Comparison of ENCODE assay signal across 12 mouse cellular contexts in genomic region chr17:31841453-31841841, GRCm38 (mm10). TPM values are rescaled to one million over a fixed set of nuclear protein-coding genes. Genes with fewer than 3 reads are reported as not detected.
A peak's percentile ranks its signal among the peaks of the same experiment; 100 is the strongest.
DNase-seq lines count a peak whose midpoint lies in the region; ATAC-seq and TF ChIP-seq lines count a peak whose summit lies in the region.
"Had no signal": no experiment of that assay in that cellular context is flagged by ENCODE, and none has a peak within 500 bp of the region (broad histone marks: within the 10 kb centered on the region; RNA-seq: fewer than 3 reads in every experiment).

No protein-coding gene starts in this region.

- peak; percentile 65 to 67 for DNase-seq in lung, postnatal 4 days
- DNase-seq in thymus, postnatal 10 days (ENCODE audit: low spot score in 2 of 2), result peak; percentile 45
- DNase-seq in adrenal gland, adult 18-20 months (ENCODE audit: low spot score in 2 of 2), result no peak
- DNase-seq in forebrain, postnatal 0 days, result no peak
- DNase-seq: cerebellum, adult 9-11 months; gastrocnemius, postnatal 10 days; kidney, adult 8-10 months had no signal

- no peak overlapping the region for H3K4me2 ChIP-seq in liver, embryonic 15.5 days
- H3K4me2 ChIP-seq in liver, embryonic 12.5 days, result no peak overlapping the region
- no peak overlapping the region for H3K4me2 ChIP-seq in forebrain, postnatal 0 days (ENCODE audit: low read depth)
- H3K4me2 ChIP-seq: limb, embryonic 12.5 days had no signal

- no peaks in the 10 kb centered on the region for H3K27me3 ChIP-seq in liver, embryonic 15.5 days
- H3K27me3 ChIP-seq in liver, embryonic 12.5 days (replicated peaks), result no peaks in the 10 kb centered on the region; the same call in 1 of the 2 replicates
- H3K27me3 ChIP-seq in forebrain, postnatal 0 days (ENCODE audit: insufficient read depth, low read length), result no peaks in the 10 kb centered on the region
- H3K27me3 ChIP-seq: limb, embryonic 12.5 days had no signal

- TF ChIP-seq CTCF in bone marrow macrophage, adult 2 months (IDR thresholded peaks at IDR 0.05; ENCODE audit: low read depth, low read length), result no peak
- no peak for TF ChIP-seq CTCF in forebrain, postnatal 0 days (IDR thresholded peaks at IDR 0.05; ENCODE audit: low read depth)

- no peak for TF ChIP-seq POLR2A in bone marrow macrophage, adult 2 months (IDR thresholded peaks at IDR 0.05; ENCODE audit: borderline replicate concordance, low read depth, low read length)

- no peak overlapping the region for H3K4me3 ChIP-seq in liver, embryonic 15.5 days (replicated peaks)
- no peak overlapping the region for H3K4me3 ChIP-seq in liver, embryonic 12.5 days
- no peak overlapping the region for H3K4me3 ChIP-seq in bone marrow macrophage, adult 2 months (ENCODE audit: insufficient read depth, low read length)
- no peak overlapping the region for H3K4me3 ChIP-seq in forebrain, postnatal 0 days (ENCODE audit: low read depth, low read length)
- H3K4me3 ChIP-seq: limb, embryonic 12.5 days had no signal

- H3K4me1 ChIP-seq in liver, embryonic 15.5 days (replicated peaks), result peaks cover 33% of the 10 kb centered on the region
- peaks cover 24% of the 10 kb centered on the region; the same call in 1 of the 2 replicates for H3K4me1 ChIP-seq in liver, embryonic 12.5 days
- peaks cover 38% of the 10 kb centered on the region for H3K4me1 ChIP-seq in bone marrow macrophage, adult 2 months (ENCODE audit: control insufficient read depth, insufficient read depth, low read length)
- no peaks in the 10 kb centered on the region for H3K4me1 ChIP-seq in forebrain, postnatal 0 days (ENCODE audit: insufficient read depth)

- WGBS in liver, embryonic 15.5 days (ENCODE audit: insufficient replicate concordance), result 40% methylated on average over 3 of the region's 3 CpGs
- 33% methylated on average over 3 of the region's 3 CpGs for WGBS in liver, embryonic 12.5 days (ENCODE audit: insufficient replicate concordance)
- WGBS in forebrain, postnatal 0 days, result 90% methylated on average over 3 of the region's 3 CpGs

- peak overlapping the region; percentile 49; the same call in 1 of the 2 replicates for H3K27ac ChIP-seq in liver, embryonic 15.5 days (replicated peaks)
- no peak overlapping the region for H3K27ac ChIP-seq in liver, embryonic 12.5 days
- H3K27ac ChIP-seq in bone marrow macrophage, adult 2 months (ENCODE audit: insufficient read depth, low read depth, low read length), result peak overlapping the region; percentile 72
- H3K27ac ChIP-seq in forebrain, postnatal 0 days (ENCODE audit: low read depth, low read length), result no peak overlapping the region
- H3K27ac ChIP-seq: limb, embryonic 12.5 days had no signal

- no peak for ATAC-seq in liver, embryonic 15.5 days (ENCODE audit: insufficient read depth)
- no peak for ATAC-seq in liver, embryonic 12.5 days
- no peak for ATAC-seq in forebrain, postnatal 0 days
- ATAC-seq in activated CD4-positive, CD25-positive, alpha-beta regulatory T cell, adult 4 months, result no peak

- H3K36me3 ChIP-seq in liver, embryonic 15.5 days (replicated peaks), result peaks cover 19% of the 10 kb centered on the region
- H3K36me3 ChIP-seq in liver, embryonic 12.5 days, result peaks cover 21% of the 10 kb centered on the region
- peaks cover 34% of the 10 kb centered on the region for H3K36me3 ChIP-seq in forebrain, postnatal 0 days (ENCODE audit: insufficient read depth)

- no peak overlapping the region for H3K9ac ChIP-seq in liver, embryonic 15.5 days
- no peak overlapping the region for H3K9ac ChIP-seq in liver, embryonic 12.5 days
- H3K9ac ChIP-seq in forebrain, postnatal 0 days, result no peak overlapping the region
- H3K9ac ChIP-seq: limb, embryonic 12.5 days had no signal

- no peaks in the 10 kb centered on the region for H3K9me3 ChIP-seq in liver, embryonic 15.5 days (replicated peaks)
- no peaks in the 10 kb centered on the region for H3K9me3 ChIP-seq in liver, embryonic 12.5 days (replicated peaks)
- no peaks in the 10 kb centered on the region for H3K9me3 ChIP-seq in forebrain, postnatal 0 days (ENCODE audit: low read length)
- H3K9me3 ChIP-seq: limb, embryonic 12.5 days had no signal

RNA-seq across cellular contexts. Expression of gene Sik1, which starts 14.2 kb away (rescaled TPM):
- polyA plus RNA-seq in liver, embryonic 15.5 days (2015; fragmentation: Nextera tagmentation; extraction: Ambion mirVana), result 5.3 and 6.8 TPM in 2 replicates
- 5.9 and 7.0 TPM in 2 replicates for polyA plus RNA-seq in liver, embryonic 12.5 days (2016; fragmentation: Nextera tagmentation; extraction: Ambion mirVana)
- polyA plus RNA-seq in bone marrow macrophage, adult 2 months (2012; ENCODE audit: insufficient read depth, insufficient read length, missing spikeins), result 24.8 and 25.7 TPM in 2 replicates
- 10 to 100 TPM; 41.3 to 81.9 TPM for total RNA-seq in adrenal gland, adult 18-20 months (2021)
- total RNA-seq in forebrain, postnatal 0 days (2014; rRNA removed), result 34.6 and 42.2 TPM in 2 replicates
- 18.6 and 19.4 TPM in 2 replicates for polyA plus RNA-seq in forebrain, postnatal 0 days (2015; fragmentation: Nextera tagmentation; extraction: Ambion mirVana)
- polyA plus RNA-seq in activated CD4-positive, CD25-positive, alpha-beta regulatory T cell, adult 4 months (2017; shearing (Covaris generic)), result 1 to 10 TPM; 3.2 to 4.1 TPM

Comparison
In these comparisons a context has a peak if more than half of its experiments do, and no peak if none do; other contexts are left out.
1. H3K27ac ChIP-seq: peak in liver, embryonic 15.5 days (single experiment) and bone marrow macrophage, adult 2 months (single experiment); none in liver, embryonic 12.5 days (single experiment) and forebrain, postnatal 0 days (single experiment).
2. DNase-seq: peak in lung, postnatal 4 days (2 of 2) and thymus, postnatal 10 days (2 of 2); none in adrenal gland, adult 18-20 months (0 of 2) and forebrain, postnatal 0 days (single experiment).